Mouse (Mus musculus): ENCODE measurements around the gene Gsap. TPM values are rescaled to one million over a fixed set of nuclear protein-coding genes. Genes with fewer than 3 reads are reported as not detected.
A peak's percentile ranks its signal among the peaks of the same experiment; 100 is the strongest.
"Not testable (repeated sequence)": the region's sequence is repeated elsewhere in the genome, so short reads cannot be mapped to it uniquely, and the experiment has no call there.

The Gsap gene
- total RNA-seq, 2 experiments from 2014 or later = 4.2 to 6.6 TPM

DNA sequence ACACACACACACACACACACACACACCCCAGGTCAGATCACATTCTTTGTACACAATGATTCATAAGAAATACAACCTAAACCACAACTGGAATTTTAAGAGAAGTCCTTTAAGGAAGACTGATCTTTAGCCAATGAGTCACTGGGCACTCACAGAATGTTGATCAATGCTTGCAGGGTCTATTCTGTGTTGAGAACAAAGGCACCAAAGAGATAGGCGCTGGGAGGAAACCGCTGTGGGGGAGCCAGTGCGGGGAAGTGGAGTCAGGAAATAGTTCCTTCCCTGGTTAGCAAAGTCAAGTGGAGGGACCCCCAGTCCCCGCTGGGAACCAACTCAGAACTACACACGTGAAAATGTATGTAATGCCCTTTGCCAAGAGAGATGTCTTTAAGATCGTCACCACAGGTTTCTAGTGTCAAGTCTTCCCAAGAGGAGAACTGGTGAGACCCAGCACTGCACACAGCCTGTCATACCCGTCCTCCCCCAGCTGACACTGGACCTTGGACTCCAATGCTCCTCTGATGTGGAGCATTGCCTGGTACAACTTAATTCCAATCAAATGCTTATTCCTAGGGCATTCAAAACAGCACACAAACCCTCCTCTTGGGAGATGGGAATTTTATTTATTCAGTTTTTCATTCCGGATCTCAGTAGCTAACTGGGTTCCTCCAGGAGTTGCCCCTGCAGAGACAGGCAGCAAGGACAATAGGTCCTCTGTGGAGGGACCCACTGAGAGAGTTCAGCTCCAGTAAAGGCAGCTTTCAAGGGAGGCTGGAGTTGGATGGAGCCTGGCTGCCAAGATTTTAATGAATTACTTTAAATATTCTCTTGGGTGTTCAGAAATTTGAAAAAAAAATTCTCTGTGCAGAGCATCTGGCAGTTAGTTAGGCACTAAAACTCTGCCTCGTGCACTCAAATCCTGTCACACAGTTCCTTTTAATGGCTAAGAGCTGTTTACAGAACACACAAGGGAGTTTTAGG is 10.6 kb upstream of the Gsap start:
- ATAC-seq (replicated peaks; ENCODE audit: poor library complexity, severe bottlenecking) = peak; percentile 37; the same call in 1 of the 2 replicates

DNA sequence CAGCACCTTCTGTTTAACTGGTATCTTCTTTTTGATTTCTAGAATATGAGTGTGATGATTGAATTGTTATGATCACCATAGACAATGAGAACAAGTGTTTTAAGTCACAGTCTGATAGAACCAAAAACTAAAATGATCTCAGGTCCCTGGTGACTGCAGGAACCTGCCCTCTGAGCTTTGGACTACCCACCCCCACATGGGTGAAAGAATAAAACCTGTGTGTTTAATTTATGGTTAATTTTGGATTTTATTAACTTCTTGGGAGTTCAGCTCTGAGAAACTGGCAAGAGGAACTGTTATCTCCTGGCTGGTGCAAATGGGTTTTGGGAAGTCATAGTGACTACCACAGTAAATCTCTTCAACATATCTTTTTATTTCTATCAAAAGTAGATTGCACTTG is 6.6 kb upstream of the Gsap start:
- no peak for ATAC-seq (replicated peaks; ENCODE audit: poor library complexity, severe bottlenecking)

DNA sequence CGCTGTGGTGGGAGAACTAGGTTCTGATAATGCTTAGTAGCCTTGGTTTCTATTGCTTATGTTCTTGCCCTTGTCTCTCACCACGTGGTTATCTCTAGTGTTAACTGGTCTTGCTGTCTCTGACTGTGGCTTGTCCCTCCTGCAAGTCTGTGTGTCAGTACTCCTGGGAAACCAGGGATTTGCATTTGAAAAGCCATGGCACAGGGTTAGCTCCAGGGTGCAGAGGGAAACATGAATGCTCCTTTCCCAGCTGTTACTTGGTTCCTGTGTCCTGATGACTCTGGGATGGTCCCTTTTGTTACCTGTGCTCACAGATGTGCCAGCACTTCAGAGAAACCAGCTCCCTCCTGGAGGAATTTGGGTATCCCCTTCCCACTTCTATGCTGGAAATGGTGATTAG is 3.0 kb upstream of the Gsap start:
- ATAC-seq (replicated peaks; ENCODE audit: poor library complexity, severe bottlenecking) = not testable (repeated sequence)

DNA sequence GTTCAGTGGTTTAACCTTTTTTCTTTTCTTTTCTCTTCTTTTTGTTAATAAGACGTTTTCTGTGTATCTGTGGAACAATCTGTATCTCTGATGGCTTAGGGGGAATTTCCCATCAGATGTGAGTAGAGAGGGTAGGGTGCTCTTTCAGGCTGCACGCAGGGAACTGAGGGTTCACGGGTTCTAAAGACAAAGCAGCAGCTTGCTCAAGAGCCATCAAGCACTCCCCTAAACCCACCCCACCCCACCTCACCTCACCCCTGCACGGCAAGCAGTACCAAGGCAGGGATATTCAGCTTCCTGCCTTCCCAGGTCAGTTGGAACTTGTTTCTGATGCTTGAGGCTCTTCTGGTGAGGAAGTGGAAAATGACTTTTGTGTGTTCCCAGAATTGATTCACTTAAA is 766 bp downstream of the Gsap start:
- ATAC-seq (replicated peaks; ENCODE audit: poor library complexity, severe bottlenecking) = no peak

DNA sequence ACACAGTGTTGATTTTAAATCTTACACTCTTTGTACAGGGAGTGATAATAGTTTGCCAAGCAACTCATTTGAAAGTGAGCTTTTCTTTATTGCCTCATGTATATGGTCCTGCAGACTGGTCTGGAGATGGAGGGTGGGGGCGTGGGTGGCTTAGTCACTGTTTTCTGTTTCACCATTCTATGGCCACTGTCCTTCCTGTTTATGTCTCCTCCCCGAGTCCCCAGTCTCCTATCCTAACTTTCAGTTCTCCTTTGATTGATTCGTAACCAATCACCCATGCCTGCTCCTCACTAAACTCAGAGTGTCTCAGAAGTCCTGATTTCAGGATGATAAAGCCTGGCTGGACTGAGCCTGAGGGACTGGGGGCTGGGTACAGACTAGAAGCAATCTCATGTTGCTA is 2.4 kb downstream of the Gsap start:
- ATAC-seq (replicated peaks; ENCODE audit: poor library complexity, severe bottlenecking) = peak; percentile 77

DNA sequence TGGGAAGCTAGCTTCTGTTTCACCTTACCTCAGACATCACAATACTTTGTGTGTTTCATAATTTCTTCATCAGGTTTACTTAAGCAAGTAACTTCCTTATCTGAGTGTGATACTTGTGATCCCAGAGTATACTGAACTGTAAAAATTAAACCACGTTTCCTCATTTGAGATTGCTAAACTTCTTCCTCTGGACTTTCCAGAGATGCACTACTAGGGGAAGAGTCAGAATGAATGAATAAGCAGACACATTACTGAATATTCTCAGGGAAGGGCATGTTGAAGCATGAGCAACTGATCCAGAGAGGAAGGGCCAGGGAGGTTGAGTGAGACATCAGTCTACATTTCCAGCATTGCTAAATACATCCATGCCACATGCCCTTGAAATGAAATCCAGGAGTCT is 3.0 kb downstream of the Gsap start:
- peak; percentile 64 for ATAC-seq (replicated peaks; ENCODE audit: poor library complexity, severe bottlenecking)

DNA sequence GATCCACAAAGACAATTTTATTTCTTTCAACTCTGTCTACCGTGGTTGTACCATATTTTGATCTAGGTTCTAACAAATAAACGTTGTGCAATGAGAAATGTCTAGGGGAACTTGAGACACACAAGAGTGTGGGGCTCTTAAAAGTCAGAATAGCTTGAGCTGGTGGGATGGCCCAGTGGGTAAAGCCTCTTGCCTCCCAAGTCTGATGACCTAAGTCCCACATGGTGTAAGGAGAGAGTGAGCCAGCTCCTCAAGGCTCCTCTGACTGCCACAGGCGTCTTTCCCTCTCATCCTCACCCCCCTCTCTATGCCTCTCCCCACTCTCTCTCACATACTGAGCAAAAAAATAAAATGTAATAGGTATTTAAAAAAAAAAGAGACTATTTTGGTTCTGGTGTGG is 3.4 kb downstream of the Gsap start:
- peak; percentile 9 for ATAC-seq (replicated peaks; ENCODE audit: poor library complexity, severe bottlenecking)

DNA sequence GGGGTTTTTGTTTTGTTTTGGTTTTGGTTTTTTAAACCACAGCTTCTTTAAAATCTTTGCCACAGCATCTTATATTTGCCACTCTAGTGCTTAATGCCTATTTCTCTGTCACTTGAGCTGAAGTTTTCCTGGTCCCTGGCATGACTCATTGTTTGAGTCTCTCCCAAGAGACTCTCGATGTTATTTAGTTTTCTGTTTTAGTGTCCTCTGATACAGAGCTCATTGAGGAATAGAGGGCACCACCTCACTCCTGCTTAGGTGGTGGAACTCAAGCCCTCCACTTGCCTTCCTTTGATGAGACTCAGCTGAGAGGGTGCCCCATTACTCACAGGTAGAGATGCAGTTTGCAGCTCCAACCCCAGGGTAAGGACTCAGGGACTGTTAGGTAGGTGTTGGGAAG is 17.4 kb downstream of the Gsap start:
- ATAC-seq (replicated peaks; ENCODE audit: poor library complexity, severe bottlenecking) = no peak

DNA sequence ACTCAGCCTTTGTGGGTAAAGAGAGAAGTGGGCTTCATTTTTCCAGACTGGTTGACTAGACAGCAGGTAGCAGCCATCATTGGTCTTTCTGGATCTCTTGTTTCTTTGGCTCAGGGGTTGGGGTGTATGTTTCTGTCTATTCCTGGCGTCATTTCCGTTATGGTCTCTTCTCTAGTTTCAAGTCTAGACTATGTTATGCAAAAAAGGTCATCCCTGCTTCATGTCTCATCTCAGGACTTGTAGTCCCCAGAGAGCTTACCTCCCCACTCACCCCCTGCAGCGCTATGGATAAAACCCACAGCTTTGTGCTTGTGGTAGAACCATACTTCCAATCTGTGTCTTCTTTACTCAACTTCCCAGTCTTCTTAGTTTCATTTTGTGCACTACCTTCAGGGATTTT is 18.1 kb downstream of the Gsap start:
- ATAC-seq (replicated peaks; ENCODE audit: poor library complexity, severe bottlenecking) = no peak

DNA sequence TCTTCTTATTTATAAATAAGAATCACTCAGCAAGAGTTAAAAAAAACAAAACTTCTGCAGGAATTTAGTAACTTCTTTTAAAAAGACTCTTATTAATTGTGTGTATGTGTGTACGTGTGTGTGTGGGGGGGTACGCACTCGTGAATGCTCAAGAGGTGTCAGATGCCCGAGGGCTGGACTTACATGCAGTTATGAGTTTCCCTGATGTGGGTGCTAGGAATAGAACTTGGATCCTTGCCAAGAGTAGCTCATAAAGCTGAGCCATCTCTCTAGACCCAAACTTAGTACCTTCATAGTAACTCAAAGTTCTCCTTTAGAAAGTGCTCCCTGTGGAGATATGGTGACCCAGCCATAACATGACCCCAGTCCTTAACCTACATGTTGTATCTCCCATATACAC is 20.0 kb downstream of the Gsap start:
- ATAC-seq (replicated peaks; ENCODE audit: poor library complexity, severe bottlenecking) = no peak

DNA sequence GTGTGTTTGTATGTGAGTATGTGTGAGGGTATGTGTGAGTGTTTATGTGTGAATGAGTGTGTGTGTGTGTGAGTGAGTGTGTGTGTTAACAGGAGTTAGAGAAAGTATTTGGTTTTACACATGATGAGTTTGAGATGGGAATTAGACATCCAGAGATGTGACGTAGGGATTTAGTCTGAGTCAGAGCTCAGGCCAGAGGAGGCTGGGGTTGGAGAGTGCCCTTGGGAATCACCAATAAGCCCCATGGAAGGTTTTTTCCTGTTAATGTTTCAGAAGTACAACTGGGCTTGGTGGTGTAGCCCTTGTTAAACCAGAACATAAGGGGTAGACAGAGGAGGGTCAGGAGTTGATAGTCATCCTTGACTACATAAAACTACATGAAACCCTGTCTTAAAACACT is 25.4 kb downstream of the Gsap start:
- ATAC-seq (replicated peaks; ENCODE audit: poor library complexity, severe bottlenecking) = no peak

DNA sequence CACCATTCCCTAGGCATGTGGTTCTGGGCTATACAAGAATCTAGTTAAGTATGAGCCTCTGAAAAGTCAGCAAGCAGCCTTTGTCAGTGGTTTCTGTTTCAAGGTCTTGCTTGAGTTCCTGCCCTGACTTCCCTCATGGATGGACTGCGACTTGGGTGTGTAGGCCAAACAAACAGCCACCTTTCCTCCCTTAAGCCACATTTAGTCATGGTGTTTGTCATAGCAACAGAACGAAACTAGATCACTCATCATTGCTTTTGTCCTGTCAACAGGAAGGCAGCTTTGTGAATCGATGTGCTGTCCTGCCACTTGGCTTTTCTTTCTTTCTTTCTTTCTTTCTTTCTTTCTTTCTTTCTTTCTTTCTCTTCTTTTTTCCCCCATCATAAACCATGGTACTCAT is 26.9 kb downstream of the Gsap start:
- no peak for ATAC-seq (replicated peaks; ENCODE audit: poor library complexity, severe bottlenecking)

DNA sequence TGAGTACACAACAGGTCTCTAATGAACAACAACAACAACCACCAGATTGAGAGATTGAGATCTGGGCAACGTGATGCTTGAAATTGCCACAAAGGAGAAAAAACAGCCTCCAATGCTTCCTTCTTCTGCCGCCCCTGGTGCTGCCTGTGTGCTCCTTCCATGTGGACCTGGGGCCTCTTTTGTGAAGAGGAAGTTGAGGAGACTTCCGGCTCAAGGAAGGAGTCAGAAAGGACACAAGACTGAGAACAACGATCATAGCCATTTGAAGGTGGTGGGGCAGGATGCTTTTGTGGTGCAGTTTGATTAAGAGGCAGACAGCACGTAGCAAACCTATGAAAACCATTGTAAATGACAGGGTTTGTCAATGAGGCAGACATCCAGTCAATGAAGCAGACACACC is 27.7 kb downstream of the Gsap start:
- peak; percentile 79 for ATAC-seq (replicated peaks; ENCODE audit: poor library complexity, severe bottlenecking)

DNA sequence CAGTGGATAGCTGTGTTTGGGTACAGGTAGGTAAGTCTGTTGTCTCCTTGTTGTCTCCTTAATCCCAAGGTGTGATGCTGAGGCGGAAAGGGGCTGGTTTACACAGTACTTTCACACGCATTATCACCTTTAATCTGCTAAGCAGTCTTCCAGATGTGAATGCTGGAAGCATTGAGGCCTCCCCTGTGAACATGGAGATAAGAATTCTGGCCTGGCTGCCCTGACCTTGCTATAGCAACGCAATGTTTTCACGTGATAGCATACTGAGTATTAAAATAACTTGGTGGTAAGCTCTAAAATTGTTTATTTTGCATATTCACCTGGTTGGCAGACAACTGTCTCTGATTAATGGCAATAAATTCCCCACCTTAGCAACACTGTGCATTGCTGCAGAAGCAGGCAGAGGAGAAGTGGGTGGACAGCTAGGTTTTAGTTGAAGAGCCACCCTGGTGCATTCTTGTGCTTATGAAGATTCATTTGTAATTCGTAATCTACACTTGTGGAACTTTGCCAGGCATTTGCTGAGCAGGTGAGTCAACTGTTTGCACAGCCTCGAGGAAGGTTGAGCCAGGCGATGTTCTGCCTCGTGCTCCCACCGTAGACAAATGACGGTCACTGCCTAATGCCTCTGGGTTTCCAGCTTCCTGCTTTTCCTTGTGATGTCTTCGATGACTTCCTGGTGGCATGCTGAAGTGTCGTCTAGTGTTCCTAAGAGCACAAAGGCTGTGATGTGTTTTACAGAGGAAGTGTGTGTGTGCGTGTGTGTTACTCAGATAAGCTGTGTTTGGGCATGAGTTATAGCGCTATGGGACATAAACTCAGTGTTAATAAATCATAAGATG is 31.6 kb downstream of the Gsap start:
- ATAC-seq (replicated peaks; ENCODE audit: poor library complexity, severe bottlenecking) = no peak

DNA sequence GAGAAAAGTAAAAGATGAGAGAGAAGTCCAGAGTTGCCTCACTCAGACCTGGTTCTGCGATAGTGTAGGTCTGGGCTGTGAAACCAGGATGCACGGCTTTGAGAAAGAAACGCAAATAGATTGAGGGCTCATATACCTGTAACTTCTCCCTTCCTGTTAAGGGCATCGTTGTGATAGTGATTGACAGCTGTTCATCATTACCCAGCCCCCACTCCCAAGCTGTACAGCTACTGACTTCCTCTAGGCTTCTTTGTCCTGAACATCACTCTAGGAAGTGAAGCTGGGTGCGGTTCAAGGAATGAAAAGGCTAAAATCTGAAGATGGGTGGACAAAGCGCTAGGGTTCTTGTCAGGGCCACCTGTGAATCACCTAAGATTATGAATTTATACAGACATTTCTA is 46.8 kb downstream of the Gsap start:
- ATAC-seq (replicated peaks; ENCODE audit: poor library complexity, severe bottlenecking) = no peak

DNA sequence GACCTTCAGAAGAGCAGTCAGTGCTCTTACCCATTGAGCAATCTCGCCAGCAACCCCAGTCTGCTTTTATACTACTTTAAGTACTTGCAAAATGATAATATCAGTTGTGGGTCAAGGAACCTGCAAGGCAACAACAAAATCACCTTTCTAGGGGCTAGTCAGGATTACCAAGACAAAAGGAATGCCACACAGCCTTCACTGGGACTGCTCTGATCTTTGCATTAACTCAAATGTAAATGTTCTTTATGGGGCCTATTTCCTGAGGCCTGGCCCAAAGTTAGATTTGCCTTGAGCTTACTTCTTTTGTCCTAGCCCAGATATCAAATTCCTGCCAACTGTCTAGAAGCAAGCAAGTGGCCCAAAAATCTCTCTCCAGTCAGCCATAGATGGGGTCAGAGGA is 58.5 kb downstream of the Gsap start:
- ATAC-seq (replicated peaks; ENCODE audit: poor library complexity, severe bottlenecking) = no peak

DNA sequence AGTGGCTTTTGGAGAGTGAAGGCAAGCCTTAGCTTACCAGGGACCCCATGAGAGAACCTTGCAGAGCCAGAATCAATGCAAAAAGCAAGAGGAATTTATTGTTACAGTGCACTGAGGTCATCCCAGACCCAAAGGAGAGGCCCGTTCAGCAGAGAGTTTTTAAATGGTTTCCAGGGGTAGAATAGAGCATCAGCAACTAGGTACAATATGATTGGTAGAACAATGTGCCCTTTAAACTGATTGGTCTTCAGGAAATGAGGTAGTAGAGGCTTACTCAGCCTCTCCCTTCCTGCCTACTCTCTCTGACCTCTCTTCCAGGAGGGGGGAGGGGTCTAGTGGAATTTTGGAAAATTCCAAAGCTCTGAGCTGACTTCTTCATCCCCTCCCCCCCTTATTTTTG is 59.2 kb downstream of the Gsap start:
- ATAC-seq (replicated peaks; ENCODE audit: poor library complexity, severe bottlenecking) = no peak

DNA sequence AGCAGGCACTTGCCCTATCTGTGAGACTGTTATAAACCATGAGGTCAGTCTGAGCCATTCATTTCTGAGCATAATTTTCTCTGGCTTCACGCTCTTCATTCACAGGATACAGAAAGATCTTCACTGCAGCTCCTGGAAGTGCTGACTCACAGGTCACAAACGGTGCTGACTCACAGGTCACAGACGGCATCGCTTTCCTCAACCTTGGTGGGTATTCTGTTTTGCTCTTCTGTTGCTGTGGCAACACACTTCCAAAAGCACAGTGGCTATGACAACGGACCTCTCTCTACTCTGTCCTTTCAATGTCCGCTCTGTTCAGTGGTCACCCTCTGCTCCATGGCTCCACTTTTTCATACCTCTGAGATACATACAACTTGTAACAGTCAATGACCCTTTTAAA is 60.7 kb downstream of the Gsap start:
- peak; percentile 20; the same call in 1 of the 2 replicates for ATAC-seq (replicated peaks; ENCODE audit: poor library complexity, severe bottlenecking)

DNA sequence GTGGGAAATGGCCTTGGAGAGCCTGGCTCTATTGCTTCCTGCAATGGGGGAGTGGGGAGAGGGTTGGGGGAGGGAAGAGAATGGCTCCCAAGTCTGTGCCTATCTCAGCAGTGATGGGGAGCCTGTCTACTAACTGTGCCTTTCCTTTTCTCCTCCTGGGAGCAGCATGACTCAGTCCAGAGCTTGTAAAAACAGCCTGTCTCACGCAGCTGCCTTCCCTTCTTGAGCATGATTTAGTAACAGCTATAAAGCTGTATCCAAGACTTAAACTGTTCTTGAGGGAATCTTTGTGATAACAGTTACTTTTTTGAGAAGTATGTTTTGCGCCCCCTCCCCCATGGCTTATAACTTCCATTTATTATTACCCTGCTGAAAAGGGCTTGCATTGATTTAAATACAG is 61.9 kb downstream of the Gsap start:
- ATAC-seq (replicated peaks; ENCODE audit: poor library complexity, severe bottlenecking) = no peak

DNA sequence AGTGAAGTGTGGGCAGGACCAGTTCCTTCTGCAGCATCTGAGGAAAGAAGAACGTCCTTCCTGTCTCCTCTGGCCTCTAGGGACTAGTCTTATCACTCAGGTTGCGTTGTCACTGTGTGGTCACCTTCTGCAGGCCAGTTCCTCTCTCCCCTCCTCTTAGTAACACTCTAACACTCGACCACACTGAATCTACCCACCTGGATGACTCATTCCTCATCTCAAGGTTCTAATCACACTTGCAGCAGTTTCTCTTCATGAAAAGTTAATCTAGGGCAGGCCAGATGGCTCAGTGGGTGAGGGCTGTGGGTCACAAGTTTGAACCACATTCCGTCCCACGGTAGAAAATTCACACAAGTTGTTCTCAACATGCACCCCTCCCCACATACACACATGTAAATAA is 62.8 kb downstream of the Gsap start:
- ATAC-seq (replicated peaks; ENCODE audit: poor library complexity, severe bottlenecking) = peak; percentile 40
